Mouse (Mus musculus): Measurements from ENCODE around the gene Fnip1. TPM values are rescaled to one million over a fixed set of nuclear protein-coding genes. Genes with fewer than 3 reads are reported as not detected.

The Fnip1 gene
- total and polyA plus RNA-seq, 3 experiments: 11.9 to 13.6 TPM; not detected in 1

DNA sequence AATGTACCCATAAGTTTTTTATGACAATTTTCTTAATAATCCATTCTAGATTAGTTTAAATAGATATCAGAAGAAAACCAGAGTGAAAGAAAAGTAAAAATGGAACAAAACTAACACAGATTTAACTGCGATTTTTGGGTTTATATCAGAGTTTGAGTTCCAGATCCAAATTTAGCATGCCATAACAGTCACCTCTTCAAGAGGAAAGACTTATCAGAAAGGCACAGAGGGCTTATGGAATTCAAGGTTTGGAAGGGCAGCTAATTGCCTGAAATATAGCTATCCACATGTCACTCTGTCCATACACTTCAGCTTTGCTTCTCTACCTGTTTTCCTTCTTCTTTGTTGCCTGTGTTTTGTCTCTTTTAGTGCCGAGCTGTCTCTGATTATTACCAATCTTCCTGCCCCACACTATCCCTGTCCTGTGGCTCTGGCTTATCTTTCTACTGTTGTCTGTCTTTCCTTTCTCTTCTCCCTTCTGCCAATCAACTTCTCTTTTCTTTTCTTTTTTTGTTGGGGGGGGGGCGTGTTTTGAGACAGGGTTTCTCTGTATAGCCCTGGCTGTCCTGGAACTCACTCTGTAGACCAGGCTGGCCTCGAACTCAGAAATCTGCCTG is 31.0 kb upstream of the Fnip1 start:
- Histone ChIP-seq H3K9me3 (replicated peaks; ENCODE audit: insufficient read depth, low read length) (no peaks in the 10 kb centered on the region), H3K4me1 (ENCODE audit: control insufficient read depth in 1 of 2, insufficient read depth in 2 of 2, low read length in 2 of 2) (peaks cover 9 to 15% of the 10 kb centered on the region in 2 experiments), H3K4me3 (ENCODE audit: control insufficient read depth in 1 of 2, insufficient read depth in 1 of 2, low read depth in 2 of 2, low read length in 2 of 2) (no peak overlapping the region), H3K27ac (ENCODE audit: control insufficient read depth, low read depth, low read length) (no peak overlapping the region), H3K27me3 (ENCODE audit: control insufficient read depth in 1 of 2, insufficient read depth in 2 of 2, low read length in 2 of 2) (no peaks in the 10 kb centered on the region), H3K79me2 (ENCODE audit: control insufficient read depth, insufficient read depth, low read length, poor library complexity) (no peaks in the 10 kb centered on the region), H3K9ac (ENCODE audit: control insufficient read depth, low read depth, low read length, poor library complexity, severe bottlenecking) (no peak overlapping the region), H3K36me3 (ENCODE audit: control insufficient read depth in 1 of 2, insufficient read depth in 2 of 2, low read length in 2 of 2) (peaks cover 0 to 12% of the 10 kb centered on the region in 2 experiments; a peak in 2 of 4 replicates)
- DNase-seq (ENCODE audit: low read depth, low spot score): peak; percentile 65
- TF ChIP-seq MAFK (IDR thresholded peaks at IDR 0.05; ENCODE audit: borderline replicate concordance, low read depth, low read length) (no peak), ETS1 (IDR thresholded peaks at IDR 0.05; ENCODE audit: low read depth, low read length) (peak; percentile 49; the same call in 1 of the 2 replicates), RAD21 (IDR thresholded peaks at IDR 0.05; ENCODE audit: low read depth, low read length) (no peak), MEF2A (IDR thresholded peaks at IDR 0.05; ENCODE audit: extremely low read depth, insufficient replicate concordance, low read depth, low read length, poor library complexity, severe bottlenecking) (peak; percentile 52; the same call in 1 of the 2 replicates), EP300 (IDR thresholded peaks at IDR 0.05; ENCODE audit: low read depth in 1 of 2, low read length in 2 of 2) (peak; percentile 74), HCFC1 (IDR thresholded peaks at IDR 0.05; ENCODE audit: low read depth, low read length) (no peak), TAL1 (IDR thresholded peaks at IDR 0.05; ENCODE audit: low read length) (peak; percentile 58), USF1 (IDR thresholded peaks at IDR 0.05; ENCODE audit: low read depth, low read length) (no peak), GABPA (IDR thresholded peaks at IDR 0.05; ENCODE audit: low read depth, low read length) (no peak), ZMIZ1 (IDR thresholded peaks at IDR 0.05; ENCODE audit: low read depth, low read length) (no peak), TCF12 (IDR thresholded peaks at IDR 0.05; ENCODE audit: low read depth, low read length) (peak; percentile 73), MYB (IDR thresholded peaks at IDR 0.05; ENCODE audit: low read depth, low read length) (no peak), ZNF384 (IDR thresholded peaks at IDR 0.05; ENCODE audit: low read depth, low read length) (peak; percentile 50; the same call in 1 of the 2 replicates), ZC3H11A (IDR thresholded peaks at IDR 0.05; ENCODE audit: low read depth, low read length) (no peak), ELF1 (IDR thresholded peaks at IDR 0.05; ENCODE audit: low read depth, low read length) (no peak), MXI1 (IDR thresholded peaks at IDR 0.05; ENCODE audit: low read depth, low read length) (no peak), GATA1 (IDR thresholded peaks at IDR 0.05; ENCODE audit: low read depth, low read length) (peak; percentile 72), SIN3A (IDR thresholded peaks at IDR 0.05; ENCODE audit: low read length) (no peak), MAZ (IDR thresholded peaks at IDR 0.05; ENCODE audit: low read depth, low read length) (no peak), CHD1 (IDR thresholded peaks at IDR 0.05; ENCODE audit: low read depth, low read length) (no peak), CTCF (IDR thresholded peaks at IDR 0.05 in 2 of 3, conservative IDR thresholded peaks at IDR 0.05 in 1 of 3; ENCODE audit: control insufficient read depth in 1 of 3, insufficient read depth in 1 of 3, low read depth in 2 of 3, low read length in 3 of 3, poor library complexity in 1 of 3, severe bottlenecking in 1 of 3) (no peak), USF2 (IDR thresholded peaks at IDR 0.05; ENCODE audit: borderline replicate concordance in 1 of 2, insufficient read depth in 1 of 2, low read depth in 1 of 2, low read length in 2 of 2) (no peak), UBTF (IDR thresholded peaks at IDR 0.05; ENCODE audit: borderline replicate concordance, insufficient read depth, low read depth, low read length) (no peak), BHLHE40 (IDR thresholded peaks at IDR 0.05; ENCODE audit: borderline replicate concordance, low read depth, low read length) (no peak), CHD2 (IDR thresholded peaks at IDR 0.05; ENCODE audit: low read length) (no peak), E2F4 (IDR thresholded peaks at IDR 0.05; ENCODE audit: borderline replicate concordance, low read depth, low read length) (no peak), KAT2A (conservative IDR thresholded peaks at IDR 0.05; ENCODE audit: low read depth, low read length) (no peak), MAX (IDR thresholded peaks at IDR 0.05; ENCODE audit: low read length) (no peak), MYC (IDR thresholded peaks at IDR 0.05; ENCODE audit: low read depth, low read length) (0 out of 2 replicates have a peak, but pooled peaks have one; percentile 16), POLR2A (IDR thresholded peaks at IDR 0.05; ENCODE audit: control insufficient read depth in 1 of 2, insufficient read depth in 1 of 2, low read depth in 1 of 2, low read length in 2 of 2, poor library complexity in 1 of 2) (no peak), NRF1 (IDR thresholded peaks at IDR 0.05; ENCODE audit: insufficient read depth, low read depth, low read length, poor library complexity, severe bottlenecking) (no peak), NELFE (IDR thresholded peaks at IDR 0.05; ENCODE audit: low read depth, low read length) (no peak), SMC3 (IDR thresholded peaks at IDR 0.05; ENCODE audit: low read depth, low read length) (no peak), ZKSCAN1 (IDR thresholded peaks at IDR 0.05; ENCODE audit: low read depth, low read length) (no peak), RCOR1 (IDR thresholded peaks at IDR 0.05; ENCODE audit: low read depth, low read length) (peak; percentile 58), TBP (IDR thresholded peaks at IDR 0.05; ENCODE audit: low read depth, low read length) (no peak), JUND (IDR thresholded peaks at IDR 0.05; ENCODE audit: low read depth, low read length) (no peak)
